Mouse (Mus musculus) G1E (cell line): ENCODE measurements at regions not wholly inside any gene's neighbourhood (a gene's known extent, or its start where the extent isn't known, plus 50 kb on each side); places are given as distances from the start of the nearest gene placed in this dataset.

Experiments
- CTCF ChIP-seq: IDR thresholded peaks from 2 replicates; pipeline ENCODE4 v1.5.1; 2012; ENCODE audit warnings: low read depth, low read length, inconsistent platforms, mixed read lengths
- GATA1 ChIP-seq: IDR thresholded peaks from 2 replicates; pipeline ENCODE4 v1.6.1; 2012; ENCODE audit warnings: borderline replicate concordance, low read length, inconsistent platforms, mixed read lengths
- GATA2 ChIP-seq: IDR thresholded peaks from 2 replicates; pipeline ENCODE4 v1.6.1; 2012; ENCODE audit warnings: low read depth, low read length, inconsistent platforms, borderline replicate concordance
- TAL1 ChIP-seq: conservative IDR thresholded peaks from 2 replicates; pipeline ENCODE4 v1.6.1; 2012; ENCODE audit warnings: low read depth, low read length, inconsistent platforms, mixed read lengths

DNA sequence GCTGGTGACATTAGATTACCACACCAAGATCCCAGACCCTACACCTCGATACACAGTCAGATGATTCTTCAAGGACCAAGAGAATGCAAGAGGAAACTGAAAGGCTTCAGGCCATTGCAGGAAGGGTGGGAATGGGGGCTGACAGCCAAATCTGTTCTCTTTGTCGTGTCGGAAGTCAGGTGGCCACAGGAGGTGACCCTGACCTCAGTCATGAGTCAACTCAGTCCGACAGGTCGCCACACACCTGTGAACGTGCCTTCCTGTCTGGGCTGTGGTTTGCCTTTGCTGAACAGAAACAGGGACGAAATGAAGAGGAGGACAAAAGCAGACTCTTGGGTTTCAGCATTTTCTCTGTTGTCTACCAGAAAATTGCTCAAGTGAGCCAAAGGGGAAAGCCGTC is 318.3 kb upstream of the Gm26657 start:
- TF ChIP-seq GATA2 (no peak), CTCF (no peak), GATA1 (no peak), TAL1 (no peak)
